Mouse (Mus musculus) right cerebral cortex, postnatal 25 days (tissue): ENCODE results near the gene Mettl7a1.
"Not testable (repeated sequence)": the region's sequence is repeated elsewhere in the genome, so short reads cannot be mapped to it uniquely, and the experiment has no call there.

ENCODE experiments used
- DNase-seq: peaks from one replicate; pipeline ENCODE4 v3.0.0; 2022

Gene Mettl7a1

GRCm38 (mm10) chr15:100304019-100304991 lies at the start of gene Mettl7a1:
Gene Mettl7a1 (plus strand): TSS chr15:100304140.
- peak; percentile 85 for DNase-seq

GRCm38 (mm10) chr15:100256386-100256785 lies 47.6 kb upstream of the Mettl7a1 start:
- no peak for DNase-seq

GRCm38 (mm10) chr15:100257305-100257704 lies 46.6 kb upstream of the Mettl7a1 start:
- no peak for DNase-seq

DNA sequence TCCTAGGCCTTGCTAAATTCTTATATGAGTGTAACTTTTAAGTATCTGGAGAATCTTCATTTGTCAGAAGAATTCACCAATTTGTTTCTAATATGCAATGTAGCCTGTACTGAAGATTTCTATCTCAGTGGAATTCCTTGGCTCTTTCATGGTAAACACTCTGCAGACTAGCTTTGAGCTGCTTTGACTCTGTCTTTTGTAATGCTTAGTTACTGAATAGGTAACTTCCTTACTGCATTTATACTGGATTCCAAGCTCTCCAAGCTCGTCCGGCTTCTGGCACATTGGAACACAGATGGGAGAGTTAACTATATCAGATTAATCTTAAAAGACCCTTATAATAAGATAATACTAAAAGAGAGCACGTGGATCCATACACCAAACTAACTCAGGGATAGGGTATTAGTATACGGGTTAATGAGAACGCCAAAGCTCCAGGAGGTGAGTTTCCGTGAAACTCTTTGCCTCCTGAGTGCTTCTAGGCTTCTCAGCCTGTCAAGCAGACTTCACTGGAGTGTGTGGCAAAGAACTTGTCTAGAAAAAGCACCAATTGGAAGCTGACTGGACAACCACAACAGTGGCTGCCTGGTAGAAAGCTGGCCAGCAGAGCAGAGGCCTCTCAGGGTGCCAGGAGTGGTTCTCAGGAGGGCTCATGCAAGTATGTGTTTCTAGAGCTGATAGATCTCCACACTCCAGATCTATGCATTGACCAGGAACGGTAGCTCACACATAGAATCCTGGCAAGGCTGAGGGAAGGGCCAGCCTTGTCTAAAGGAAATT lies 45.1 kb upstream of the Mettl7a1 start:
- no peak for DNase-seq

DNA sequence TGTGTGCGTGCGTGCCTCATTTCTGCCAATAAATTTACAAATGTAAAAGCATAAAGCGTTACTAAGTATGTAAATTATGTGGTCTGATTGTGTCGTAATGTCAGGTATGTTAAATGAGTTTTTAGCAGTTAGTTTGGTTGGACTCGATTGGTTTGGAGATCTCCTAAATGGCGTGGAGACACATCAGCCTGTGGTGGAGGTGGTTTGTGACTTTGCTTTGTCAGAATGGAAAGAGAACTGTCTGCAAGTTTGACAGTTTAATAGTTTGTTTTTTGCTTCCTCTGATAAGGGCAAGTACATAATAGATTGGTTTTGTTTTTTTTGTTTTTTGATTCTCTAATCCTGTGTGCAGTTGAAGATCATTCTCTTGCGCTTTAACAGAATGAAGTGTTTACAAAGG lies 43.6 kb upstream of the Mettl7a1 start:
- DNase-seq: not testable (repeated sequence)

GRCm38 (mm10) chr15:100263246-100263905 lies 40.6 kb upstream of the Mettl7a1 start:
- DNase-seq: no peak

DNA sequence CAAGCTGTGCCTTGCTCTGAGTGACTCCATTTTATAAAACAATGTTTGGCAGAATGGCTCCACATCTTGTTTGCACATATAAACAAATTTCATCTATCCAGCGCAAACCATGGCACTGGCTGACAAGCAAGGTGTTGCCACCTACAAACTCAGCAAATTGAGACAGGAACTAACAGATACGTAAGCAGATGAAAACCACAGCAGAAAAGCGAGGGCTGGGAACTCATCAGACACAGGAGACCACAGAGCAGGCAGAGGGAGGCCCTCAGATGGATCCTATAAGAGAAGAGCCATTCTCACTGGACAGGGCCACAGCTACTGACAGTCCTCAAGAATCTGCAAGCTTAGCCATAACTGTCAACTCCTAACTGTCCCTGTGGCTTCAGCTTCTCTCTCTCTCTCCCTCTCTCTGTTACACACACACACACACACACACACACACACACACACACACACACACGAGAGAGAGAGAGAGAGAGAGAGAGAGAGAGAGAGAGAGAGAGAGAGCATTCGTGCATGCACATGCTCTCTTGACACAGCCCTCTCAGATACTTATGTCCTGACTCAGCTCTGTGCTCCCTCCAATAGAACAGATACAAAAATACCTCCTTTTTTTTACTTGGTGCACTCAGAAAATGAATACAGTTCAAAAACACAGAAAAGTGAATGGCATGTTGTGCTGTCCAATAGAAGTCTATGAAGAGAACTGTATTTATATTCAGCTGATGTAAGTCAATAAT lies 38.2 kb upstream of the Mettl7a1 start:
- no peak for DNase-seq

GRCm38 (mm10) chr15:100268916-100269315 lies 35.0 kb upstream of the Mettl7a1 start:
- DNase-seq: no peak

GRCm38 (mm10) chr15:100269776-100270175 lies 34.2 kb upstream of the Mettl7a1 start:
- no peak for DNase-seq

DNA sequence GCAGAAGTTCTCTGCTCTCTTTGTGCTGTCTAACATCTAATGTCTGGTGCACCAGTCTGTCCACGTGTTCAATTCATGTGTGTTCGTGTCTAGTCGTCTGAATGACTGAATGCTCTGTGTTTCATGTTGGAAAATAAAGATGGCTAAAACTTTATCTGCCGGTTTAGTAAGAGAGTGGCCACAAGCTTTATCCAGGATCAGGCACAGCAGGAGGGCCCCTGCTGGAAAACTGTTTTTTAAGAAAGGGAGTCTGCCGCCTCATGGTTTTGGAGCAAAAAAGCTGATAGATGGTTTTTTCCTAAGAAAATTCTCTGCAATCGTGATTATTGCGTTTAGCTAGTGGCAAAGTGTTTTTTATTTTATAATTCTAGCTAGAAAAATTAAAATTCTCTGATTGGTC lies 33.3 kb upstream of the Mettl7a1 start:
- not testable (repeated sequence) for DNase-seq

GRCm38 (mm10) chr15:100271411-100271810 lies 32.5 kb upstream of the Mettl7a1 start:
- no peak for DNase-seq

DNA sequence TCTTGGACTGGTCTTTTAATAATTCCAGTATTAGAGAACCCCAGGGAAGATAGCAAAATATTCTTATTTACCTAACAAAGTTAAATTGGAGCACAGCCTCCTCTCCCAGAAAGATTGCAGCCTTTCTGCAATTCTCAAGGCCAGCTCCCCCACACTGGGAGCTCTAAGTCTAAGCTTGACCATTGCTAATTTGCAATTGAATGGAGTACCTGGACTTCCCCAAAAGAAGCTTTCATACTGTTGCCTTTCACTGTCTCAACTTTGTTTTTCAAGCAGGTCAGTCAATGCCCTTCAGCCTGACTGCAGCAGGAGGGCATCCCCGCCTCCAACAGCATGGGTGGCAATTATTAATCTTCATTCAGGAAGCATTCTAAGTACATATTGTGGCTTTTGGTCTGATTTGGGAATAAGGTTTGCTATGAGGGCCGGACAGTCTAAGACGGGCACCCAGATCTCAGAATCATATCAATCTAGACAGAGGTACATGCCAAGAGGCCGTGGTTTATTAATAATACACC lies 30.1 kb upstream of the Mettl7a1 start:
- not testable (repeated sequence) for DNase-seq

- DNase-seq: no peak
Measured at GRCm38 (mm10) chr15:100274790-100275559, 29.0 kb upstream of the Mettl7a1 start.

DNA sequence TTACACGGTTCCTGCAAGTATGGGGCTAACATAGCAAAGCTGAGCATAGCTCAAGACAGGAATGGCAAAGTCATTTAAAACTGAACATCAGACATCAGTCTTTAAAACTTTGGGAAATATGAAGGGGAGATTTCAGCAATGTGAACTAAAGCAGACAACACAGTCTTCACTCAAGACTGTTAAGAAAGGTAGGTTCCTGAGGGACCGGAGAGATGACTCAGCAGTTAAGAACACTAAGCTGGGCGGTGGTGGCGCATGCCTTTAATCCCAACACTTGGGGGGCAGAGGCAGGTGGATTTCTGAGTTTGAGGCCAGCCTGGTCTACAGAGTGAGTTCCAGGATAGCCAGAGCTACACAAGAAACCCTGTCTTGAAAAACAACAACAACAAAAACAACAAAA lies 27.5 kb upstream of the Mettl7a1 start:
- no peak for DNase-seq

- DNase-seq: no peak
Measured at GRCm38 (mm10) chr15:100277586-100277985, 26.4 kb upstream of the Mettl7a1 start.

DNA sequence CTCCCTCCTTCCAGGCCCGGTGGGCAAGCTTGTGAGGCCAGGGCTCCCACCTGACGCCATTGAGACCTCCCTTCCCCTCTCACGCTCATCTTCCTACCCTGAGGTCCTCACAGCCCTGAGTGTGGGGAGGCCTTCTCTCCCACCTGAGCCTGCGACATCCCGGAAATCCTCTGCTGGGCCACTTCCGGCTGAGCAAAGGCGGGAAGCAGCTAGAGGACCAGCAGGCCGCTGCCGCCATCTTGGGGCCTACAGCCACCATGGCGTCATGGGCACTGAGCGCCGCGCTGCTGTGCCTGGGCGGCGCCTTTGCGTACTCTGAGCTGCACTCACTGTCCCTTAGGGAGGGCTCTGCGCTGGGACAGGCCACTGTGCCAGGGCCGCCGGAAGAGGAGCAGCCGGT lies 23.3 kb upstream of the Mettl7a1 start, which contains the start of gene Tmprss12:
Tmprss12 (plus strand) TSS at position 212 of the 400 bp plus-strand sequence.
- DNase-seq: no peak

- DNase-seq: no peak
Measured at GRCm38 (mm10) chr15:100288980-100289379, 15.0 kb upstream of the Mettl7a1 start.

DNA sequence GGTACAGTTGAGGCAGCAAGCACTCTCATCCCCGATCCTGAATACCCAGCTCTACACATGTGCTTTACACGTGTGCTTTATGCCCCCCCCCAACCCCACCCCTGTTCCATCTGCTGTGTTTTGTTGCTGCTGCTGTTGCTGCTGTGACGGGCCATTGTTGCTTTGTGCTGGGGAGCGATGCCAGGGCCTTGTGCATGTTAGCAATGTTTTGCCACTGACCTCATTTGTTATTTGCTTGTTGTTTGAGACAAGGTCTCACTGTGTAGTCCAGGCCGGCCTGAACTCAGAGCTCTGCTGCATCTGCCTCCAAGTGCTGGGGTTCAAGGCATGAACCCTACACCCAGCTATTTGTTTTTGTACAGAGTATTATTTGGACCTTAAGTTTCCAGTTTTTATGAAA lies 13.1 kb upstream of the Mettl7a1 start:
- DNase-seq: no peak

- DNase-seq: no peak
Measured at GRCm38 (mm10) chr15:100292326-100292725, 11.6 kb upstream of the Mettl7a1 start.

GRCm38 (mm10) chr15:100297856-100298255 lies 6.1 kb upstream of the Mettl7a1 start:
- no peak for DNase-seq

DNA sequence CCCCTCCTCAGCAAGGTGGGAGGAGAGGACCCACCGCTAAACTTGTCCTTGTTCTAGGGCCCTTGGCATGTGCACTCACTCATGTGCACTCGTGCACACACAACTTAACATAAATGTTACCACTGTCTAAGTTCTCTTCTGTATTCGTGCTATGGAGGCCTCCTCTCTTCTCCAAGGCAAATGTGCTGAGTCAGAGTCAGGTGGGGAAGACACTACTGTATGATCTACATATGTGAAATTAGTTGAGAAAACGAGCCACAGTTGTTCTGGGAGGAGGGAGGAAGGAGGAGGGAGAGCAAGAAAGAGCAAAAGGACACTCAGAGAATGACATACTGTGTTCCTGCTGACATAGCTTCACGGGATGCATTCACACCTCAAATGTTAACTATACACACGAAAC lies 3.4 kb upstream of the Mettl7a1 start:
- no peak for DNase-seq
